Comparison of ENCODE assay signal across 8 mouse cellular contexts in the genomic region with DNA sequence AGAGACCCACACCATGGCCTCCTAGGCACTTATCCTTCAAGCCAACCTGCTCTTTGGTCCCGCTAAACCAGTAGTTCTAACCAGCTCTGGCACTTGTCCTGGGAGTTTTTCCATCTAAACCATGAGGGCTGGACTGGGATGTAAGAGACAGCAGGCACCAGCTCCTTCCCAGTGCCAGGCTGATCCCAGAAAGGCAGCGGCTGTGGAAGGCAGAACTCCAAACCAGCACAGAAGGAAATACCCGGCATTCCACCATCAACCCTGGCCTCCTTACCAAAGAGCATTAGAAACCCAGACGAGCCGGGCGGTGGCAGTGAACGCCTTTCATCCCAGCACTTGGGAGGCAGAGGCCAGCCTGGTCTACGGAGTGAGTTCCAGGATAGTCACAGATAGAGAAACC. TPM values are rescaled to one million over a fixed set of nuclear protein-coding genes. Genes with fewer than 3 reads are reported as not detected.
DNase-seq lines count a peak whose midpoint lies in the region; ATAC-seq and TF ChIP-seq lines count a peak whose summit lies in the region.
"Had no signal": no experiment of that assay in that cellular context is flagged by ENCODE, and none has a peak within 500 bp of the region (broad histone marks: within the 10 kb centered on the region; RNA-seq: fewer than 3 reads in every experiment).

No protein-coding gene starts in this region.

- H3K9me3 ChIP-seq in intestine, embryonic 15.5 days: no peaks in the 10 kb centered on the region
- H3K9me3 ChIP-seq in intestine, postnatal 0 days (ENCODE audit: control insufficient read depth): no peaks in the 10 kb centered on the region
- no peaks in the 10 kb centered on the region for H3K9me3 ChIP-seq in ES-Bruce4 (replicated peaks; ENCODE audit: control insufficient read depth, insufficient read depth, low read length, poor library complexity, severe bottlenecking)
- H3K9me3 ChIP-seq in limb, embryonic 10.5 days (replicated peaks): no peaks in the 10 kb centered on the region
- H3K9me3 ChIP-seq: hindbrain, embryonic 15.5 days had no signal

- DNase-seq in 3T3-L1 (ENCODE audit: low read depth, low spot score): peak; percentile 52
- no peak for DNase-seq in limb, embryonic 10.5 days (ENCODE audit: low spot score)
- no peak for DNase-seq in retina, postnatal 1 day
- DNase-seq in kidney, adult 2 months: no peak

- no peak overlapping the region for H3K4me3 ChIP-seq in intestine, embryonic 15.5 days (replicated peaks)
- no peak overlapping the region for H3K4me3 ChIP-seq in intestine, postnatal 0 days (ENCODE audit: low read depth, low read length)
- H3K4me3 ChIP-seq in ES-Bruce4 (ENCODE audit: low read depth, low read length): no peak overlapping the region
- 0 out of 2 replicates have a peak overlapping the region, but pooled peaks have one; percentile 5 for H3K4me3 ChIP-seq in limb, embryonic 10.5 days
- no peak overlapping the region for H3K4me3 ChIP-seq in kidney, adult 2 months (ENCODE audit: insufficient read depth, low read depth, low read length)
- H3K4me3 ChIP-seq: hindbrain, embryonic 15.5 days had no signal

- no peak for TF ChIP-seq CTCF in intestine, postnatal 0 days (IDR thresholded peaks at IDR 0.05; ENCODE audit: low read depth)
- TF ChIP-seq CTCF in ES-Bruce4 (IDR thresholded peaks at IDR 0.05; ENCODE audit: low read depth, low read length): no peak
- no peak for TF ChIP-seq CTCF in kidney, adult 2 months (conservative IDR thresholded peaks at IDR 0.05; ENCODE audit: insufficient read depth, insufficient read length, low read depth, low read length)

- no peak overlapping the region for H3K4me2 ChIP-seq in intestine, embryonic 15.5 days (replicated peaks)
- H3K4me2 ChIP-seq in intestine, postnatal 0 days (replicated peaks; ENCODE audit: low read depth): no peak overlapping the region
- H3K4me2 ChIP-seq: hindbrain, embryonic 15.5 days had no signal

- no peak for TF ChIP-seq EP300 in ES-Bruce4 (IDR thresholded peaks at IDR 0.05; ENCODE audit: insufficient read depth, low read depth, low read length)

- no peak overlapping the region for H3K27ac ChIP-seq in intestine, embryonic 15.5 days
- H3K27ac ChIP-seq in intestine, postnatal 0 days (ENCODE audit: low read depth, low read length): no peak overlapping the region
- H3K27ac ChIP-seq in ES-Bruce4 (ENCODE audit: insufficient read depth, low read length): 0 out of 2 replicates have a peak overlapping the region, but pooled peaks have one; percentile 11
- H3K27ac ChIP-seq in limb, embryonic 10.5 days: no peak overlapping the region
- no peak overlapping the region for H3K27ac ChIP-seq in kidney, adult 2 months (ENCODE audit: insufficient read depth, low read depth, low read length)

- H3K4me1 ChIP-seq in intestine, embryonic 15.5 days (replicated peaks): peaks cover 14% of the 10 kb centered on the region; the same call in 1 of the 2 replicates
- H3K4me1 ChIP-seq in intestine, postnatal 0 days (replicated peaks; ENCODE audit: control insufficient read depth, insufficient read depth, low read length): no peaks in the 10 kb centered on the region
- H3K4me1 ChIP-seq in ES-Bruce4 (ENCODE audit: control insufficient read depth, insufficient read depth, low read length): no peaks in the 10 kb centered on the region
- H3K4me1 ChIP-seq in limb, embryonic 10.5 days: 0 out of 2 replicates have a peak, but pooled peaks cover 7% of the 10 kb centered on the region
- H3K4me1 ChIP-seq in kidney, adult 2 months (ENCODE audit: control insufficient read depth, insufficient read depth, low read length): no peaks in the 10 kb centered on the region

- H3K36me3 ChIP-seq in intestine, embryonic 15.5 days: peaks cover 58% of the 10 kb centered on the region
- peaks cover 57% of the 10 kb centered on the region for H3K36me3 ChIP-seq in intestine, postnatal 0 days (ENCODE audit: control insufficient read depth, insufficient read depth)
- H3K36me3 ChIP-seq in ES-Bruce4 (ENCODE audit: control insufficient read depth, insufficient read depth, low read length, poor library complexity, severe bottlenecking): peaks cover 40% of the 10 kb centered on the region
- H3K36me3 ChIP-seq in limb, embryonic 10.5 days: peaks cover 73% of the 10 kb centered on the region
- peaks cover 32% of the 10 kb centered on the region for H3K36me3 ChIP-seq in kidney, adult 2 months (ENCODE audit: control insufficient read depth, insufficient read depth, low read length)

- no peak for TF ChIP-seq POLR2A in ES-Bruce4 (IDR thresholded peaks at IDR 0.05; ENCODE audit: insufficient read depth, low read length)
- TF ChIP-seq POLR2A in kidney, adult 2 months (IDR thresholded peaks at IDR 0.05; ENCODE audit: low read depth, low read length): no peak

- no peaks in the 10 kb centered on the region for H3K27me3 ChIP-seq in intestine, embryonic 15.5 days (replicated peaks)
- no peaks in the 10 kb centered on the region for H3K27me3 ChIP-seq in intestine, postnatal 0 days (replicated peaks; ENCODE audit: control insufficient read depth, insufficient read depth, low read length)
- H3K27me3 ChIP-seq in ES-Bruce4 (ENCODE audit: control insufficient read depth, insufficient read depth, low read length, poor library complexity, severe bottlenecking): no peaks in the 10 kb centered on the region
- no peaks in the 10 kb centered on the region for H3K27me3 ChIP-seq in limb, embryonic 10.5 days (ENCODE audit: low read depth, poor library complexity, severe bottlenecking)
- H3K27me3 ChIP-seq in kidney, adult 2 months (replicated peaks; ENCODE audit: control insufficient read depth, insufficient read depth, low read length): no peaks in the 10 kb centered on the region
- H3K27me3 ChIP-seq: hindbrain, embryonic 15.5 days had no signal

- WGBS in intestine, embryonic 15.5 days: 56% methylated on average over 8 of the region's 8 CpGs
- WGBS in intestine, postnatal 0 days: 52% methylated on average over 8 of the region's 8 CpGs
- WGBS in limb, embryonic 10.5 days: 65% methylated on average over 8 of the region's 8 CpGs
- 41% methylated on average over 8 of the region's 8 CpGs for WGBS in kidney, adult 2 months

- 0 out of 2 replicates have a peak, but pooled peaks have one; percentile 18 for ATAC-seq in intestine, embryonic 15.5 days
- ATAC-seq in intestine, postnatal 0 days: no peak

- H3K9ac ChIP-seq in intestine, embryonic 15.5 days: no peak overlapping the region
- H3K9ac ChIP-seq in intestine, postnatal 0 days (ENCODE audit: low read depth, low read length): no peak overlapping the region
- no peak overlapping the region for H3K9ac ChIP-seq in ES-Bruce4 (ENCODE audit: low read depth, poor library complexity, severe bottlenecking)
- H3K9ac ChIP-seq: hindbrain, embryonic 15.5 days had no signal

RNA-seq across cellular contexts. Expression of a gene that starts 9.0 kb away (rescaled TPM):
- 11.3 and 13.4 TPM in 2 replicates for polyA plus RNA-seq in intestine, embryonic 15.5 days (2015; fragmentation: Nextera tagmentation; extraction: Ambion mirVana)
- 15.2 and 16.7 TPM in 2 replicates for polyA plus RNA-seq in intestine, postnatal 0 days (2015; fragmentation: Nextera tagmentation; extraction: Ambion mirVana)
- 5.9 and 8.3 TPM in 2 replicates for polyA plus RNA-seq in ES-Bruce4 (2011; ENCODE audit: insufficient read depth, insufficient read length, low read depth, missing spikeins)
- 4.2 and 5.3 TPM in 2 replicates for polyA plus RNA-seq in limb, embryonic 10.5 days (2016; fragmentation: Nextera tagmentation; extraction: Ambion mirVana)
- polyA plus RNA-seq in kidney, adult 2 months (2012; rRNA removed): 30.1 and 37.1 TPM in 2 replicates

RNA-seq across cellular contexts. Expression of a gene that starts 12.1 kb away (rescaled TPM):
- polyA plus RNA-seq in intestine, embryonic 15.5 days (2015; fragmentation: Nextera tagmentation; extraction: Ambion mirVana): 88.2 and 90.7 TPM in 2 replicates
- polyA plus RNA-seq in intestine, postnatal 0 days (2015; fragmentation: Nextera tagmentation; extraction: Ambion mirVana): 51.8 and 60.0 TPM in 2 replicates
- polyA plus RNA-seq in ES-Bruce4 (2011; ENCODE audit: insufficient read depth, insufficient read length, low read depth, missing spikeins): 190 and 199 TPM in 2 replicates
- 140 and 145 TPM in 2 replicates for polyA plus RNA-seq in limb, embryonic 10.5 days (2016; fragmentation: Nextera tagmentation; extraction: Ambion mirVana)
- 110 and 117 TPM in 2 replicates for polyA plus RNA-seq in kidney, adult 2 months (2012; rRNA removed)

RNA-seq across cellular contexts. Expression of a gene that starts 18.2 kb away (rescaled TPM):
- 0.66 and 0.85 TPM in 2 replicates for polyA plus RNA-seq in intestine, embryonic 15.5 days (2015; fragmentation: Nextera tagmentation; extraction: Ambion mirVana)
- polyA plus RNA-seq in intestine, postnatal 0 days (2015; fragmentation: Nextera tagmentation; extraction: Ambion mirVana): 0.25 and 0.90 TPM in 2 replicates
- polyA plus RNA-seq in ES-Bruce4 (2011; ENCODE audit: insufficient read depth, insufficient read length, low read depth, missing spikeins): 1.4 TPM in 1 of 2 replicates, not detected in the other
- 0.31 and 0.66 TPM in 2 replicates for polyA plus RNA-seq in limb, embryonic 10.5 days (2016; fragmentation: Nextera tagmentation; extraction: Ambion mirVana)
- polyA plus RNA-seq in kidney, adult 2 months (2012; rRNA removed): 3.1 and 8.5 TPM in 2 replicates

RNA-seq across cellular contexts. Expression of a gene that starts 32.8 kb away (rescaled TPM):
- polyA plus RNA-seq in intestine, embryonic 15.5 days (2015; fragmentation: Nextera tagmentation; extraction: Ambion mirVana): 0.68 and 0.83 TPM in 2 replicates
- polyA plus RNA-seq in intestine, postnatal 0 days (2015; fragmentation: Nextera tagmentation; extraction: Ambion mirVana): 0.97 and 0.98 TPM in 2 replicates
- not detected in 2 replicates for polyA plus RNA-seq in ES-Bruce4 (2011; ENCODE audit: insufficient read depth, insufficient read length, low read depth, missing spikeins)
- polyA plus RNA-seq in limb, embryonic 10.5 days (2016; fragmentation: Nextera tagmentation; extraction: Ambion mirVana): 0.18 and 0.40 TPM in 2 replicates
- 3.2 and 15.6 TPM in 2 replicates for polyA plus RNA-seq in kidney, adult 2 months (2012; rRNA removed)

RNA-seq across cellular contexts. Expression of a gene that starts 42.6 kb away (rescaled TPM):
- polyA plus RNA-seq in intestine, embryonic 15.5 days (2015; fragmentation: Nextera tagmentation; extraction: Ambion mirVana): 3.2 TPM in 2 replicates
- polyA plus RNA-seq in intestine, postnatal 0 days (2015; fragmentation: Nextera tagmentation; extraction: Ambion mirVana): 5.1 and 6.4 TPM in 2 replicates
- 0.65 and 1.1 TPM in 2 replicates for polyA plus RNA-seq in ES-Bruce4 (2011; ENCODE audit: insufficient read depth, insufficient read length, low read depth, missing spikeins)
- polyA plus RNA-seq in limb, embryonic 10.5 days (2016; fragmentation: Nextera tagmentation; extraction: Ambion mirVana): 0.18 and 0.51 TPM in 2 replicates
- 72.3 and 80.5 TPM in 2 replicates for polyA plus RNA-seq in kidney, adult 2 months (2012; rRNA removed)
